Mouse (Mus musculus) layer of hippocampus, adult 2 months (tissue): Measurements from ENCODE around the gene Gpr15. TPM values are rescaled to one million over a fixed set of nuclear protein-coding genes. Genes with fewer than 3 reads are reported as not detected.

Experiments used
- DNase-seq, 2 experiments: peaks; one replicate each; pipeline ENCODE4 v3.0.0; 2022; ENCODE audit warnings: low spot score in 2 of 2
- H3K27ac ChIP-seq: fragments of 200-600 bp; 2 replicates; pipeline ENCODE4 v1.8.1; 2022
- H3K4me3 ChIP-seq: fragments of 200-600 bp; 2 replicates; pipeline ENCODE4 v1.8.1; 2022; ENCODE audit warnings: mild to moderate bottlenecking
- CTCF ChIP-seq: fragments of 200-600 bp; conservative IDR thresholded peaks from 2 replicates; pipeline ENCODE4 v1.8.1; 2022; ENCODE audit warnings: antibody characterized with exemption, mild to moderate bottlenecking, moderate library complexity
- total RNA-seq, 2 experiments: library from RNA; stranded (reverse); gene quantifications; 2 replicates each; pipeline ENCODE4 v1.2.3; 2021

Gene Gpr15
- total RNA-seq, 2 experiments from 2014 or later = not detected

GRCm38 (mm10) chr16:58694091-58694490 is 24.8 kb downstream of the Gpr15 start:
- DNase-seq = no peak
- TF ChIP-seq CTCF = no peak
- H3K4me3 ChIP-seq = no peak overlapping the region

GRCm38 (mm10) chr16:58690322-58690732 is 28.5 kb downstream of the Gpr15 start:
- no peak for TF ChIP-seq CTCF
- no peak for DNase-seq
- H3K27ac ChIP-seq = no peak overlapping the region

More at GRCm38 (mm10) chr16:58694091-58694490, 24.8 kb downstream of the Gpr15 start:
- no peak overlapping the region for H3K27ac ChIP-seq

GRCm38 (mm10) chr16:58689555-58690169 is 29.2 kb downstream of the Gpr15 start:
- no peak for TF ChIP-seq CTCF
- DNase-seq = no peak

More at GRCm38 (mm10) chr16:58690322-58690732, 28.5 kb downstream of the Gpr15 start:
- no peak overlapping the region for H3K4me3 ChIP-seq

GRCm38 (mm10) chr16:58688534-58688933 is 30.3 kb downstream of the Gpr15 start:
- TF ChIP-seq CTCF = no peak
- no peak overlapping the region for H3K27ac ChIP-seq
- H3K4me3 ChIP-seq = no peak overlapping the region
- no peak for DNase-seq

More at GRCm38 (mm10) chr16:58689555-58690169, 29.2 kb downstream of the Gpr15 start:
- H3K4me3 ChIP-seq = no peak overlapping the region
- no peak overlapping the region for H3K27ac ChIP-seq

GRCm38 (mm10) chr16:58685548-58686537 is 33.0 kb downstream of the Gpr15 start:
- DNase-seq = no peak
- no peak overlapping the region for H3K4me3 ChIP-seq
- no peak for TF ChIP-seq CTCF
- H3K27ac ChIP-seq = no peak overlapping the region

GRCm38 (mm10) chr16:58684537-58684936 is 34.3 kb downstream of the Gpr15 start:
- TF ChIP-seq CTCF = peak; percentile 48
- H3K4me3 ChIP-seq = no peak overlapping the region

GRCm38 (mm10) chr16:58683911-58684310 is 35.0 kb downstream of the Gpr15 start:
- H3K4me3 ChIP-seq = no peak overlapping the region
- TF ChIP-seq CTCF = no peak
- no peak for DNase-seq
- no peak overlapping the region for H3K27ac ChIP-seq

More at GRCm38 (mm10) chr16:58684537-58684936, 34.3 kb downstream of the Gpr15 start:
- no peak overlapping the region for H3K27ac ChIP-seq
- DNase-seq = no peak

- TF ChIP-seq CTCF = no peak
- no peak overlapping the region for H3K4me3 ChIP-seq
- H3K27ac ChIP-seq = no peak overlapping the region
- no peak for DNase-seq
These were observed 36.0 kb downstream of the Gpr15 start for GRCm38 (mm10) chr16:58682870-58683269.

GRCm38 (mm10) chr16:58682046-58682445 is 36.8 kb downstream of the Gpr15 start:
- DNase-seq = no peak

GRCm38 (mm10) chr16:58678660-58679059 is 40.2 kb downstream of the Gpr15 start:
- H3K4me3 ChIP-seq = no peak overlapping the region; the same call in 1 of the 2 replicates
- no peak for DNase-seq
- H3K27ac ChIP-seq = no peak overlapping the region
- TF ChIP-seq CTCF = no peak; the same call in 1 of the 2 replicates

More at GRCm38 (mm10) chr16:58682046-58682445, 36.8 kb downstream of the Gpr15 start:
- Histone ChIP-seq H3K4me3 (no peak overlapping the region), H3K27ac (no peak overlapping the region)
- no peak for TF ChIP-seq CTCF

- DNase-seq = no peak
- no peak overlapping the region; the same call in 1 of the 2 replicates for H3K4me3 ChIP-seq
- TF ChIP-seq CTCF = no peak
- H3K27ac ChIP-seq = peak overlapping the region; percentile 64
These were observed 41.4 kb downstream of the Gpr15 start for GRCm38 (mm10) chr16:58677491-58677890.

GRCm38 (mm10) chr16:58676633-58677032 is 42.2 kb downstream of the Gpr15 start:
- H3K27ac ChIP-seq = peak overlapping the region; percentile 64; the same call in 1 of the 2 replicates
- no peak overlapping the region for H3K4me3 ChIP-seq
- TF ChIP-seq CTCF = no peak
- DNase-seq = no peak

- Histone ChIP-seq H3K27ac (peak overlapping the region; percentile 24; the same call in 1 of the 2 replicates), H3K4me3 (no peak overlapping the region)
- no peak for TF ChIP-seq CTCF
- no peak for DNase-seq
These were observed 42.7 kb downstream of the Gpr15 start for GRCm38 (mm10) chr16:58676156-58676555.
